34 mouse cellular contexts compared by ENCODE assay signal in the genomic region with DNA sequence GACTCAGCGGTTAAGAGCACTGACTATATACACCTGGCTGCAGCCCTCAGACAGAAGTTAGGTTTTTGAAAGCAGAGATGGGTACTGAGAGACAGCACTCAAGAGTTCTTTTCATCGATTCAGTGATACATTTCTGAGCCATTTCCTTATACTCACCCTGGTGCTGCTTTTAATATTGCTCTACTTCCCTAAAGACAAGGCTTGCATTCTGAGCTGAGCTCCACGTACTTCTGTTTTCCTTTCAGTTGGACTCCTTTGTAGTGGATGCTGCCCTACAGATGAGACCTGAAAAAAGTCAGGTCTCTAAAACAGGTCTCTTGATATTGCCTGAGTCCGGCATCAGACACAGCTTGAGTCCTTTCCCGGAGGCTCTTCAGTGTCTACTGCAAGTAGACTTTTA.
"Had no signal": no experiment of that assay in that cellular context is flagged by ENCODE, and none has a peak within 500 bp of the region (broad histone marks: within the 10 kb centered on the region; RNA-seq: fewer than 3 reads in every experiment).

No protein-coding gene starts in this region.

- H3K27ac ChIP-seq: heart, embryonic 10.5 days; heart, embryonic 13.5 days; heart, embryonic 15.5 days; hindbrain, embryonic 10.5 days; hindbrain, embryonic 12.5 days; hindbrain, embryonic 13.5 days; hindbrain, embryonic 14.5 days; hindbrain, embryonic 15.5 days; hindbrain, postnatal 0 days; kidney, embryonic 15.5 days; kidney, postnatal 0 days; layer of hippocampus, adult 2 months; left cerebral cortex, adult 2 months had no signal

- H3K36me3 ChIP-seq: heart, embryonic 10.5 days; heart, embryonic 12.5 days; heart, embryonic 13.5 days; heart, embryonic 15.5 days; hindbrain, embryonic 10.5 days; hindbrain, embryonic 12.5 days; hindbrain, embryonic 13.5 days; hindbrain, embryonic 15.5 days; kidney, embryonic 15.5 days had no signal

- H3K9ac ChIP-seq: heart, embryonic 12.5 days; heart, embryonic 13.5 days; heart, embryonic 15.5 days; hindbrain, embryonic 12.5 days; hindbrain, embryonic 13.5 days; hindbrain, embryonic 14.5 days; hindbrain, embryonic 15.5 days; kidney, embryonic 15.5 days had no signal

- H3K4me3 ChIP-seq: heart, embryonic 10.5 days; heart, embryonic 12.5 days; heart, embryonic 13.5 days; heart, embryonic 15.5 days; hindbrain, embryonic 10.5 days; hindbrain, embryonic 12.5 days; hindbrain, embryonic 13.5 days; hindbrain, embryonic 15.5 days; kidney, embryonic 15.5 days; layer of hippocampus, adult 2 months; left cerebral cortex, adult 2 months had no signal

- DNase-seq: heart, postnatal 10 days; heart, postnatal 14 days; heart, postnatal 36 days; kidney, adult 11 months; kidney, adult 18-20 months; kidney, adult 2 months; kidney, adult 8-10 months; kidney, adult 9 months; kidney, postnatal 10 days; kidney, postnatal 14 days; kidney, postnatal 25 days; kidney, postnatal 36 days; kidney, postnatal 4 days; layer of hippocampus, adult 9-11 months; layer of hippocampus, postnatal 36 days had no signal

- H3K4me2 ChIP-seq: heart, embryonic 11.5 days; heart, embryonic 12.5 days; heart, embryonic 13.5 days; heart, embryonic 15.5 days; hindbrain, embryonic 12.5 days; hindbrain, embryonic 13.5 days; hindbrain, embryonic 14.5 days; hindbrain, embryonic 15.5 days; kidney, embryonic 15.5 days had no signal

- H3K27me3 ChIP-seq: heart, embryonic 12.5 days; heart, embryonic 13.5 days; heart, embryonic 15.5 days; hindbrain, embryonic 12.5 days; hindbrain, embryonic 13.5 days; hindbrain, embryonic 15.5 days had no signal

- H3K9me3 ChIP-seq: heart, embryonic 10.5 days; heart, embryonic 12.5 days; heart, embryonic 13.5 days; heart, embryonic 15.5 days; hindbrain, embryonic 10.5 days; hindbrain, embryonic 12.5 days; hindbrain, embryonic 13.5 days; hindbrain, embryonic 15.5 days; kidney, embryonic 15.5 days had no signal

- H3K4me1 ChIP-seq: heart, embryonic 10.5 days; heart, embryonic 12.5 days; heart, embryonic 13.5 days; heart, embryonic 15.5 days; hindbrain, embryonic 10.5 days; hindbrain, embryonic 12.5 days; hindbrain, embryonic 13.5 days; hindbrain, embryonic 15.5 days; kidney, embryonic 15.5 days had no signal

- ATAC-seq: hindbrain, embryonic 16.5 days; hindbrain, postnatal 0 days; inflammation-experienced regulatory T-cells, adult 6 months; intestine, embryonic 16.5 days; intestine, postnatal 0 days had no signal
